Mouse (Mus musculus) bone marrow macrophage, adult 2 months (primary cell): ENCODE measurements around the gene B3galt5.

Experiments
- CTCF ChIP-seq: IDR thresholded peaks from 2 replicates; pipeline ENCODE4 v1.5.1; 2012; ENCODE audit warnings: low read depth, mild to moderate bottlenecking, low read length, moderate library complexity
- POLR2A ChIP-seq: IDR thresholded peaks from 2 replicates; pipeline ENCODE4 v1.6.1; 2012; ENCODE audit warnings: mild to moderate bottlenecking, low read depth, low read length, borderline replicate concordance

DNA sequence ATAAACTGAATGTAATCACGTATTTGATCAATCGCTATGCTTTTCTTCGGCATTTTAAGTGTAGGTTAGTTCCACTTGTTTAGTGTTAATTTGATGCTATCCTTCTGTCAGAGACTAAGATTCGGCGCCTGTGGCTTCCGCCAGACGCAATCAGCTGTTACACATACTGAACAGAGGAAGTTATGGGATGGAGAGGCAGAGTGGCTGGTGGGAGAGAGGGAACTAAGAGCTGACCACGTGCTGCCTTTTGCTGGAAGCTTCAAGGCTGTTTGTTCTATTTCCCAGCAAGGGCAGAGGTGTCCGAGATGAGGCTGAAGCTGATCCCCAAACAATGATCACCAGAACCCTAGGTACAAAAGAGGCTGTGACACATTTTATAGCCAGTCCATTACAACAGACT, 56.3 kb downstream of the B3galt5 start:
- no peak for TF ChIP-seq CTCF
- TF ChIP-seq POLR2A = no peak
